Mouse (Mus musculus) liver, adult 2 months (tissue): ENCODE data around the gene Gm11639.

Source experiments
- CTCF ChIP-seq: fragments of 200-500 bp; IDR thresholded peaks from 2 replicates; pipeline ENCODE4 v1.5.1; 2011; ENCODE audit warnings: low read depth, low read length, control low read depth
- POLR2A ChIP-seq: fragments of 200-500 bp; IDR thresholded peaks from 2 replicates; pipeline ENCODE4 v1.6.1; 2011; ENCODE audit warnings: low read length, control low read depth; ENCODE audit not compliant: insufficient read depth; ENCODE audit errors: extremely low read depth

- TF ChIP-seq CTCF (no peak), POLR2A (no peak)
Observed at GRCm38 (mm10) chr11:104638906-104639305, 46.6 kb upstream of the Gm11639 start.
